Mouse (Mus musculus): ENCODE data around the gene Fgfr2. TPM values are rescaled to one million over a fixed set of nuclear protein-coding genes. Genes with fewer than 3 reads are reported as not detected.

Fgfr2 gene
- polyA plus RNA-seq, 1 experiment from 2014 or later = 32.5 TPM

Other genes starting within 250 kb of the Fgfr2 start
- gene Zranb1, start 192.2 kb downstream of the Fgfr2 start, polyA plus RNA-seq (2014; fragmentation: Illumina TruSeq; extraction: RNeasy Lipid Tissue Mini Kit (QIAGEN cat#74804); ENCODE audit: low read depth, low replicate concordance) = 40.3 TPM
- gene Ctbp2, start 1.0 kb upstream of the Fgfr2 start, polyA plus RNA-seq (2014; fragmentation: Illumina TruSeq; extraction: RNeasy Lipid Tissue Mini Kit (QIAGEN cat#74804); ENCODE audit: low read depth, low replicate concordance) = 31.4 TPM